Mouse (Mus musculus) intestine, postnatal 0 days (tissue): Measurements from ENCODE around the gene Sec61a1. TPM values are rescaled to one million over a fixed set of nuclear protein-coding genes. Genes with fewer than 3 reads are reported as not detected.

Experiments used
- ATAC-seq: fragments of 200-750 bp; cut with Nextera tagmentation; 2 replicates; pipeline ENCODE4 v1.8.0; 2017; ENCODE audit warnings: mild to moderate bottlenecking, moderate TSS enrichment, moderate library complexity
- H3K27ac ChIP-seq: fragments of 300-500 bp; sonication (generic); 2 replicates; pipeline ENCODE4 v1.5.1; 2014; ENCODE audit warnings: mild to moderate bottlenecking, low read depth, low read length, moderate library complexity
- H3K27me3 ChIP-seq: fragments of 300-500 bp; sonication (generic); replicated peaks from 2 replicates; pipeline ENCODE4 v1.6.1; 2014; ENCODE audit warnings: low read length, mixed read lengths; ENCODE audit not compliant: control insufficient read depth, insufficient read depth
- H3K36me3 ChIP-seq: fragments of 300-500 bp; sonication (generic); 2 replicates; pipeline ENCODE4 v1.6.1; 2014; ENCODE audit warnings: mild to moderate bottlenecking, moderate library complexity; ENCODE audit not compliant: control insufficient read depth, insufficient read depth
- H3K4me1 ChIP-seq: fragments of 300-500 bp; sonication (generic); replicated peaks from 2 replicates; pipeline ENCODE4 v1.6.1; 2014; ENCODE audit warnings: antibody characterized with exemption, low read length, mixed read lengths; ENCODE audit not compliant: control insufficient read depth, insufficient read depth
- H3K4me2 ChIP-seq: fragments of 300-500 bp; sonication (generic); replicated peaks from 2 replicates; pipeline ENCODE4 v1.6.1; 2014; ENCODE audit warnings: low read depth, mild to moderate bottlenecking, moderate library complexity
- H3K4me3 ChIP-seq: fragments of 300-500 bp; sonication (generic); 2 replicates; pipeline ENCODE4 v1.5.1; 2014; ENCODE audit warnings: low read depth, low read length
- H3K9ac ChIP-seq: fragments of 300-500 bp; sonication (generic); 2 replicates; pipeline ENCODE4 v1.6.1; 2014; ENCODE audit warnings: mild to moderate bottlenecking, low read depth, low read length
- H3K9me3 ChIP-seq: fragments of 300-500 bp; sonication (generic); 2 replicates; pipeline ENCODE4 v1.6.1; 2016; ENCODE audit warnings: mixed run types; ENCODE audit not compliant: control insufficient read depth
- CTCF ChIP-seq: sonication (generic); IDR thresholded peaks from 2 replicates; pipeline ENCODE4 v1.5.1; 2016; ENCODE audit warnings: low read depth, mild to moderate bottlenecking, control low read depth, antibody characterized with exemption, moderate library complexity
- WGBS: fragments of 180-500 bp; shearing (Covaris S2); extraction: QIAGEN DNeasy Blood & Tissue Kit; methylation state at CpG from one replicate; pipeline ENCODE4 v1.1.7; 2014; 5-methylcytosine and 5-hydroxymethylcytosine counted together
- polyA plus RNA-seq: library from polyadenylated mRNA; unstranded; fragments of >200 nt; fragmentation: Nextera tagmentation; extraction: Ambion mirVana; gene quantifications from 2 replicates; pipeline ENCODE4 v1.2.1, GENCODE M21; 2015

Gene Sec61a1
- polyA plus RNA-seq, 1 experiment from 2014 or later = 129 TPM

- Histone ChIP-seq H3K4me3 (no peak overlapping the region), H3K4me1 (no peaks in the 10 kb centered on the region), H3K36me3 (no peaks in the 10 kb centered on the region), H3K9me3 (no peaks in the 10 kb centered on the region), H3K4me2 (no peak overlapping the region), H3K27me3 (peaks cover 16% of the 10 kb centered on the region; the same call in 1 of the 2 replicates), H3K27ac (no peak overlapping the region), H3K9ac (no peak overlapping the region)
- 68% methylated on average over 3 of the region's 3 CpGs for WGBS
- ATAC-seq = no peak
- TF ChIP-seq CTCF = no peak
Observed at GRCm38 (mm10) chr6:88544241-88544640, 25.5 kb upstream of the Sec61a1 start.

DNA sequence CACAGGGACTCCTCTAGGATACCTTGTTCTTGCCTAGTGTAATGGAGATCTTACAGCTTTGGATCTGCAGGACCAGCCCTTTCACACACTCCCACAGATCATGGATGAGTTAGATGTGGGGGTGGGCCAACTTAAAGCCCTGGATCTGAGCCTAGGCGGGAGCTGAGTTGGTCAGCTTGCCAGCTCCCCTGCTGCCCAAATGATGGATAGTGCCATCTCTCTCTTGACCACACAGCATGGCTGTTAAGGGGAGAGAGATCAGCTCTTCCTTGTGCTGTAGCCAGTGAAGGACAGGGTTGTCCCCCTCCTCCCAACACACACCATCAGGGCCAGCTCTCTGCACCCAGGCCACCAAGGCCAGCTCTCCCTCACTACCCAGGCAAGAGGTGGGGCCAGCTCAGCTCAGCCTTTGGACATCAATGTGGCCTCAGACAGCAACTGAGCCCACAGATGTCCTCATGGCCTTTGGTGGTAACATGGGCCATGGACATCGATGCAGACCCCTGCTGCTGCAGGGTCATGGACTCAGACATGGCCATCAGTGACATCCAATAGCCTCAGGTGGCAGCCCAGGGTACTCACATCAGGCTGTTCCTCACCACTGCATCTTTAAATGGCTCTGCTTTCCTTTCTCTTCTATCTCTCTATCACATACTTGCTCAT lies 21.5 kb upstream of the Sec61a1 start:
- no peak for TF ChIP-seq CTCF
- H3K4me3 ChIP-seq = no peak overlapping the region
- ATAC-seq = no peak
- H3K4me1 ChIP-seq = no peaks in the 10 kb centered on the region
- no peaks in the 10 kb centered on the region for H3K36me3 ChIP-seq
- 74% methylated on average over 2 of the region's 2 CpGs for WGBS
- H3K27ac ChIP-seq = no peak overlapping the region
- no peaks in the 10 kb centered on the region for H3K9me3 ChIP-seq
- no peak overlapping the region for H3K9ac ChIP-seq
- 0 out of 2 replicates have a peak, but pooled peaks cover under 1% of the 10 kb centered on the region for H3K27me3 ChIP-seq
- no peak overlapping the region for H3K4me2 ChIP-seq

DNA sequence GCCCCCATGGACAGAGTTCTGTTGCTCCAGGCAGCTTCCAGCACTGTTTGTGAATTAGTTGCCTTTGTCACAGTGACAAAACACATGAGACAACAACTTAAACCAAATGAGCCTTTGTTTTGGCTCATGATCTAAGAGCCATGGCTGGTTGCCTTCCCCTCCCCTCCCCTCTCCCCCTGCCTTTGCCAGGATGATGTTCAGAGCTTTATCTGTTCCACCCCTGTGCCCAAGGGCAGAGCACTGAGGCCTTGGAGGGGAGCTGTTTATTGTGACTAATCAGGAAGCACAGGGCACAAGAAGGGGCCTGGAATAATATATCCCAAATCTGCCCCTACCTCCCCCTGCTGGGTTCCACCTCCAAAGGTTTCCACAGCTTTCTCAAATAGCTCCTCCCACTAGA lies 11.6 kb upstream of the Sec61a1 start:
- ATAC-seq = no peak
- Histone ChIP-seq H3K4me3 (no peak overlapping the region), H3K36me3 (no peaks in the 10 kb centered on the region), H3K9me3 (no peaks in the 10 kb centered on the region), H3K9ac (no peak overlapping the region), H3K4me1 (no peaks in the 10 kb centered on the region), H3K4me2 (no peak overlapping the region), H3K27me3 (no peaks in the 10 kb centered on the region), H3K27ac (no peak overlapping the region)
- no peak for TF ChIP-seq CTCF

DNA sequence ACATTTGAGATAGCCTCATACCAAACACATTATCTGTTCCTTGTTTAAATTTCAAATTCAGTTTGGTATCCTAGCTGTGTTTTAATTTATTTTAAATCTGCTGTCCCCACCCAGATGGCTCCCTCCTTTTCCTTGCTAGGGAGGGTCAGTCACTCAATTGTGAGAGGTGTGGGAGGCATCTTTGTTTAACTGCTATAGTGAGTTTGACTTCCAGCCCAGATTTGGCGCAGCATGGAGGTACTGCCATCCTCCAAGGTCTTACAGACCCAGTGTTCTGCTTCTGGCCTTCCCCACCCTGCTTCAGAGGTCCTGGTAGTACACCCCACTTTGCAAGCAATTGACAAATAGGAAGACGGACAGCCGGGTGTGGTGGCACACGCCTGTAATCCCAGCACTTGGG lies 5.4 kb upstream of the Sec61a1 start:
- H3K4me1 ChIP-seq = no peaks in the 10 kb centered on the region

GRCm38 (mm10) chr6:88523451-88523850 lies 4.7 kb upstream of the Sec61a1 start:
- no peak overlapping the region for H3K4me3 ChIP-seq
- H3K36me3 ChIP-seq = no peaks in the 10 kb centered on the region
- TF ChIP-seq CTCF = no peak
- no peaks in the 10 kb centered on the region for H3K27me3 ChIP-seq
- WGBS = 89% methylated on average over 3 of the region's 3 CpGs
- no peaks in the 10 kb centered on the region for H3K9me3 ChIP-seq
- no peak overlapping the region for H3K9ac ChIP-seq
- no peaks in the 10 kb centered on the region for H3K4me1 ChIP-seq
- no peak overlapping the region for H3K27ac ChIP-seq
- ATAC-seq = no peak
- no peak overlapping the region for H3K4me2 ChIP-seq

More for the DNA sequence above, 5.4 kb upstream of the Sec61a1 start:
- Histone ChIP-seq H3K36me3 (no peaks in the 10 kb centered on the region), H3K27ac (no peak overlapping the region), H3K9ac (no peak overlapping the region), H3K9me3 (no peaks in the 10 kb centered on the region), H3K4me2 (no peak overlapping the region), H3K4me3 (no peak overlapping the region), H3K27me3 (no peaks in the 10 kb centered on the region)
- ATAC-seq = no peak
- 92% methylated on average over 4 of the region's 4 CpGs for WGBS
- no peak for TF ChIP-seq CTCF

DNA sequence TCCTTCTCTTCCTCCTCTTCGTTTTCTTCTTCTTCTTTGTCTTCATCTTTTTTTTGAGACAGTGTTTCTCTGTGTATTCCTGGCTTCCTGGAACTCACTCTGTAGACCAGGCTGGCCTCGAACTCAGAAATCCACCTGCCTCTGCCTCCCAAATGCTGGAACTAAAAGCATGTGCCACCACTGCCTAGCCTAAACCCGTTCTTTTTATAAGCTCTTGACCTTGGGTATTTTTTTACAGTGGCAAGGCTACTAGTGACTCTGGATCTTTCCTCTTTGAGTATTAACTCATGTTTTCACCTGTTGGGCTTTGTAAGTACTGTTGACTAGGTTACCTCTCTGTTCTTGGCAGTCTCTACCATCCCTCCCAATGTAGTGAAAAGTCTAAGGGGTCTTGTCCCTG lies 4.3 kb upstream of the Sec61a1 start:
- H3K36me3 ChIP-seq = no peaks in the 10 kb centered on the region
- H3K27ac ChIP-seq = no peak overlapping the region
- no peaks in the 10 kb centered on the region for H3K27me3 ChIP-seq
- no peak overlapping the region for H3K4me3 ChIP-seq
- H3K4me2 ChIP-seq = no peak overlapping the region
- no peak for ATAC-seq
- H3K9me3 ChIP-seq = no peaks in the 10 kb centered on the region
- WGBS = 72% methylated on average over 3 of the region's 3 CpGs
- H3K4me1 ChIP-seq = no peaks in the 10 kb centered on the region
- H3K9ac ChIP-seq = no peak overlapping the region
- TF ChIP-seq CTCF = no peak

- no peak overlapping the region for H3K9ac ChIP-seq
- no peaks in the 10 kb centered on the region for H3K36me3 ChIP-seq
- no peaks in the 10 kb centered on the region for H3K9me3 ChIP-seq
- no peak overlapping the region for H3K27ac ChIP-seq
- no peaks in the 10 kb centered on the region for H3K4me1 ChIP-seq
- no peak for ATAC-seq
- no peak for TF ChIP-seq CTCF
- 47% methylated on average over 3 of the region's 3 CpGs for WGBS
- H3K4me3 ChIP-seq = no peak overlapping the region
- H3K27me3 ChIP-seq = no peaks in the 10 kb centered on the region
- H3K4me2 ChIP-seq = no peak overlapping the region
Observed at GRCm38 (mm10) chr6:88522606-88523005, 3.9 kb upstream of the Sec61a1 start.
